Mouse (Mus musculus) lung, embryonic 15.5 days (tissue): ENCODE measurements around the gene Ralb. TPM values are rescaled to one million over a fixed set of nuclear protein-coding genes. Genes with fewer than 3 reads are reported as not detected.

Experiments
- ATAC-seq: fragments of 200-750 bp; cut with Nextera tagmentation; 2 replicates; pipeline ENCODE4 v1.8.0; 2017; ENCODE audit warnings: moderate number of reproducible peaks, borderline replicate concordance; ENCODE audit not compliant: low FRiP score, low TSS enrichment; ENCODE audit errors: extremely low read depth
- H3K27ac ChIP-seq: fragments of 300-500 bp; sonication (generic); 2 replicates; pipeline ENCODE4 v1.5.1; 2015; ENCODE audit warnings: moderate library complexity, mild to moderate bottlenecking, inconsistent platforms
- H3K27me3 ChIP-seq: fragments of 300-500 bp; sonication (generic); 2 replicates; pipeline ENCODE4 v1.6.1; 2015; ENCODE audit warnings: inconsistent platforms
- H3K36me3 ChIP-seq: fragments of 300-500 bp; sonication (generic); 2 replicates; pipeline ENCODE4 v1.6.1; 2015; ENCODE audit warnings: inconsistent platforms
- H3K4me1 ChIP-seq: fragments of 300-500 bp; sonication (generic); 2 replicates; pipeline ENCODE4 v1.6.1; 2015; ENCODE audit warnings: inconsistent platforms
- H3K4me2 ChIP-seq: fragments of 300-500 bp; sonication (generic); 2 replicates; pipeline ENCODE4 v1.6.1; 2015; ENCODE audit warnings: inconsistent platforms, mild to moderate bottlenecking, moderate library complexity
- H3K4me3 ChIP-seq: fragments of 300-500 bp; sonication (generic); 2 replicates; pipeline ENCODE4 v1.5.1; 2015; ENCODE audit warnings: mild to moderate bottlenecking, inconsistent platforms
- H3K9ac ChIP-seq: fragments of 300-500 bp; sonication (generic); 2 replicates; pipeline ENCODE4 v1.6.1; 2015; ENCODE audit warnings: inconsistent platforms
- H3K9me3 ChIP-seq: fragments of 300-500 bp; sonication (generic); 2 replicates; pipeline ENCODE4 v1.6.1; 2016; ENCODE audit warnings: inconsistent platforms
- WGBS: fragments of 180-500 bp; shearing (Covaris S2); methylation state at CpG from one replicate; pipeline ENCODE4 v1.1.7; 2015; 5-methylcytosine and 5-hydroxymethylcytosine counted together
- polyA plus RNA-seq: library from polyadenylated mRNA; unstranded; fragments of >200 nt; fragmentation: Nextera tagmentation; extraction: Ambion mirVana; gene quantifications from 2 replicates; pipeline ENCODE4 v1.2.1, GENCODE M21; 2015

Gene Ralb
- polyA plus RNA-seq, 1 experiment from 2014 or later: 264 TPM

- Histone ChIP-seq H3K27me3 (no peaks in the 10 kb centered on the region), H3K4me1 (peaks cover 19% of the 10 kb centered on the region), H3K36me3 (no peaks in the 10 kb centered on the region), H3K9ac (no peak overlapping the region), H3K4me3 (no peak overlapping the region), H3K27ac (peak overlapping the region; percentile 31; the same call in 1 of the 2 replicates), H3K9me3 (no peaks in the 10 kb centered on the region), H3K4me2 (no peak overlapping the region)
- peak; percentile 25; the same call in 1 of the 2 replicates for ATAC-seq
- WGBS: 38% methylated on average over 9 of the region's 9 CpGs
Observed at GRCm38 (mm10) chr1:119540836-119541557, 36.4 kb upstream of the Ralb start.

GRCm38 (mm10) chr1:119539252-119539651 is 34.7 kb upstream of the Ralb start:
- Histone ChIP-seq H3K27ac (no peak overlapping the region), H3K4me3 (no peak overlapping the region), H3K9me3 (no peaks in the 10 kb centered on the region), H3K36me3 (no peaks in the 10 kb centered on the region), H3K27me3 (no peaks in the 10 kb centered on the region), H3K4me1 (peaks cover 19% of the 10 kb centered on the region), H3K9ac (no peak overlapping the region), H3K4me2 (no peak overlapping the region)
- 29% methylated on average over 2 of the region's 2 CpGs for WGBS
- no peak for ATAC-seq

- ATAC-seq: no peak
- Histone ChIP-seq H3K4me2 (no peak overlapping the region), H3K9me3 (no peaks in the 10 kb centered on the region), H3K4me3 (no peak overlapping the region), H3K4me1 (peaks cover 11% of the 10 kb centered on the region), H3K36me3 (no peaks in the 10 kb centered on the region), H3K27me3 (no peaks in the 10 kb centered on the region), H3K9ac (no peak overlapping the region), H3K27ac (no peak overlapping the region)
- 88% methylated on average over 6 of the region's 6 CpGs for WGBS
Observed at GRCm38 (mm10) chr1:119537651-119538050, 33.1 kb upstream of the Ralb start.

- 66% methylated on average over 2 of the region's 2 CpGs for WGBS
- no peak overlapping the region for H3K4me3 ChIP-seq
- H3K4me2 ChIP-seq: no peak overlapping the region
- no peak for ATAC-seq
- H3K27ac ChIP-seq: no peak overlapping the region
- H3K4me1 ChIP-seq: no peaks in the 10 kb centered on the region
- no peaks in the 10 kb centered on the region for H3K36me3 ChIP-seq
- no peak overlapping the region for H3K9ac ChIP-seq
- no peaks in the 10 kb centered on the region for H3K27me3 ChIP-seq
- no peaks in the 10 kb centered on the region for H3K9me3 ChIP-seq
Observed at GRCm38 (mm10) chr1:119536122-119536521, 31.5 kb upstream of the Ralb start.

GRCm38 (mm10) chr1:119534341-119534740 is 29.7 kb upstream of the Ralb start:
- H3K36me3 ChIP-seq: peaks cover 2% of the 10 kb centered on the region
- no peak overlapping the region for H3K4me2 ChIP-seq
- H3K4me3 ChIP-seq: no peak overlapping the region
- H3K9me3 ChIP-seq: no peaks in the 10 kb centered on the region
- H3K27me3 ChIP-seq: no peaks in the 10 kb centered on the region
- H3K27ac ChIP-seq: no peak overlapping the region
- H3K9ac ChIP-seq: no peak overlapping the region
- H3K4me1 ChIP-seq: peaks cover 7% of the 10 kb centered on the region; the same call in 1 of the 2 replicates
- no peak for ATAC-seq
- 90% methylated on average over 5 of the region's 5 CpGs for WGBS

GRCm38 (mm10) chr1:119533093-119533805 is 28.7 kb upstream of the Ralb start:
- H3K4me2 ChIP-seq: no peak overlapping the region
- 71% methylated on average over 18 of the region's 18 CpGs for WGBS
- no peak overlapping the region for H3K27ac ChIP-seq
- peak; percentile 28; the same call in 1 of the 2 replicates for ATAC-seq
- no peak overlapping the region for H3K9ac ChIP-seq
- H3K4me3 ChIP-seq: no peak overlapping the region
- H3K4me1 ChIP-seq: peaks cover 7% of the 10 kb centered on the region; the same call in 1 of the 2 replicates
- H3K9me3 ChIP-seq: no peaks in the 10 kb centered on the region
- peaks cover 13% of the 10 kb centered on the region for H3K36me3 ChIP-seq
- H3K27me3 ChIP-seq: no peaks in the 10 kb centered on the region

GRCm38 (mm10) chr1:119532165-119532564 is 27.6 kb upstream of the Ralb start:
- no peak overlapping the region for H3K4me3 ChIP-seq
- H3K4me2 ChIP-seq: no peak overlapping the region
- no peak for ATAC-seq
- H3K9ac ChIP-seq: no peak overlapping the region
- H3K4me1 ChIP-seq: peaks cover 7% of the 10 kb centered on the region; the same call in 1 of the 2 replicates
- H3K27ac ChIP-seq: no peak overlapping the region
- peaks cover 24% of the 10 kb centered on the region for H3K36me3 ChIP-seq
- 92% methylated on average over 6 of the region's 6 CpGs for WGBS
- no peaks in the 10 kb centered on the region for H3K27me3 ChIP-seq
- H3K9me3 ChIP-seq: no peaks in the 10 kb centered on the region

GRCm38 (mm10) chr1:119530941-119531340 is 26.3 kb upstream of the Ralb start:
- Histone ChIP-seq H3K9me3 (no peaks in the 10 kb centered on the region), H3K9ac (no peak overlapping the region), H3K36me3 (peaks cover 27% of the 10 kb centered on the region), H3K4me2 (no peak overlapping the region), H3K27me3 (no peaks in the 10 kb centered on the region), H3K4me1 (peaks cover 15% of the 10 kb centered on the region), H3K4me3 (no peak overlapping the region), H3K27ac (peak overlapping the region; percentile 73)
- 50% methylated on average over 13 of the region's 13 CpGs for WGBS
- no peak for ATAC-seq

GRCm38 (mm10) chr1:119525689-119526591 is 21.3 kb upstream of the Ralb start, which contains the start of gene Tmem185b:
TSS of gene Tmem185b (plus strand) at chr1:119526160.
- Histone ChIP-seq H3K9ac (peak within 1 kb of the TSS; percentile 69), H3K36me3 (peaks cover 27% of the 10 kb centered on the region), H3K4me1 (peaks cover 36% of the 10 kb centered on the region), H3K4me3 (peak within 1 kb of the TSS; percentile 63), H3K4me2 (peak within 1 kb of the TSS; percentile 82), H3K9me3 (no peaks in the 10 kb centered on the region), H3K27ac (peak within 1 kb of the TSS; percentile 83), H3K27me3 (no peaks in the 10 kb centered on the region)
- WGBS: 2% methylated on average over 70 of the region's 82 CpGs
- peak; percentile 92 for ATAC-seq

GRCm38 (mm10) chr1:119525004-119525444 is 20.4 kb upstream of the Ralb start:
- H3K4me1 ChIP-seq: peaks cover 33% of the 10 kb centered on the region
- no peaks in the 10 kb centered on the region for H3K27me3 ChIP-seq
- peak overlapping the region; percentile 63 for H3K4me3 ChIP-seq
- peak overlapping the region; percentile 69; the same call in 1 of the 2 replicates for H3K9ac ChIP-seq
- no peak for ATAC-seq
- peak overlapping the region; percentile 83 for H3K27ac ChIP-seq
- peak overlapping the region; percentile 82 for H3K4me2 ChIP-seq
- H3K36me3 ChIP-seq: peaks cover 27% of the 10 kb centered on the region
- no peaks in the 10 kb centered on the region for H3K9me3 ChIP-seq
- 5% methylated on average over 5 of the region's 5 CpGs for WGBS

- no peaks in the 10 kb centered on the region for H3K9me3 ChIP-seq
- no peak overlapping the region for H3K9ac ChIP-seq
- H3K27me3 ChIP-seq: no peaks in the 10 kb centered on the region
- H3K27ac ChIP-seq: no peak overlapping the region
- H3K4me2 ChIP-seq: no peak overlapping the region
- no peak overlapping the region for H3K4me3 ChIP-seq
- ATAC-seq: no peak
- H3K4me1 ChIP-seq: peaks cover 40% of the 10 kb centered on the region
- 91% methylated on average over 7 of the region's 7 CpGs for WGBS
- peaks cover 20% of the 10 kb centered on the region for H3K36me3 ChIP-seq
Observed at GRCm38 (mm10) chr1:119523826-119524225, 19.2 kb upstream of the Ralb start.
